Mouse (Mus musculus) thymus, adult 2 months (tissue): Measurements from ENCODE around the gene Izumo4.

Experiments used
- CTCF ChIP-seq: fragments of 200-500 bp; IDR thresholded peaks from 2 replicates; pipeline ENCODE4 v1.5.1; 2012; ENCODE audit warnings: mild to moderate bottlenecking, control low read depth, low read length, moderate library complexity, borderline replicate concordance; ENCODE audit not compliant: control insufficient read depth, poor library complexity, insufficient read depth; ENCODE audit errors: extremely low read depth
- POLR2A ChIP-seq: fragments of 200-500 bp; IDR thresholded peaks from 2 replicates; pipeline ENCODE4 v1.6.1; 2012; ENCODE audit warnings: mild to moderate bottlenecking, low read length, control low read depth, moderate library complexity; ENCODE audit not compliant: control insufficient read depth, poor library complexity, insufficient read depth; ENCODE audit errors: extremely low read depth

DNA sequence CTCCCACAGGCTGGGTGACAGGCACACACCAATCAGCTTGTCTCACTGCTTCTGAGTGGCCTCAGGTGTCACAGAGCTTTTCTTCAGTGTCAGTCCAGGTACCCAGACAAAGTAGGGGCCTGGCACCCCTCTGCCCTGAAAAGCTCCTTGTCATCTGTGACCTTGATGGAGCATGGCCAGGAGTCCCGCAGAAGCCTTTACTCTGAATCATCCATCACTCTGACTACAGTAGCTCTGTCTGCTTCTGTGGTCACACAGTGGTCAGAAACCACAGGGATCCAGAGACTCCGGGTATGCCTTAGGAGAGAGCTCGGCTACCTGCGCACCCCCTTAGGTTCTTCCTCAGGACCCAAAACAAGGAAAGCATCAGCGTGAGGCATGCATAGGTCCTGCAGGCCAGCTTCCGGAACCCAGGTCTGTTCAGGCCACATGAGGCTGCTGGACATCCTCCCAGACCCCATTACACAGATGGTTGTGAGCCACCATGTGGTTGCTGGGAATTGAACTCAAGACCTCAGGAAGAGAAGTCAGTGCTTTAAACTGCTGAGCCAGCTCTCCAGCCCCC is 48.7 kb upstream of the Izumo4 start:
- TF ChIP-seq POLR2A, result no peak
- no peak for TF ChIP-seq CTCF
